Mouse (Mus musculus): ENCODE measurements around the gene Rasl10a. TPM values are rescaled to one million over a fixed set of nuclear protein-coding genes. Genes with fewer than 3 reads are reported as not detected.

Gene Rasl10a
- total and polyA plus RNA-seq, 3 experiments = 5.0 to 8.1 (median 5.4) TPM

GRCm38 (mm10) chr11:5064282-5065055 is 6.5 kb downstream of the Rasl10a start:
- Histone ChIP-seq H3K27ac (peak overlapping the region; percentile 82), H3K36me3 (ENCODE audit: control insufficient read depth, insufficient read depth, low read length) (no peaks in the 10 kb centered on the region), H3K79me2 (replicated peaks; ENCODE audit: control insufficient read depth, insufficient read depth, low read length) (no peaks in the 10 kb centered on the region), H3K9ac (ENCODE audit: low read depth, low read length) (peak overlapping the region; percentile 80), H3K4me1 (ENCODE audit: control insufficient read depth, insufficient read depth, low read length) (peaks cover 11% of the 10 kb centered on the region), H3K4me3 (peak overlapping the region; percentile 83), H3K27me3 (ENCODE audit: control insufficient read depth, insufficient read depth, low read length) (no peaks in the 10 kb centered on the region)
- intact Hi-C loops (cut with DNase I) = loop anchor here (1.0 to 2.0 kb wide), 3 partner anchors 34 to 78 kb away; partner anchors contain the start of genes Ap1b1, Ewsr1 and Rhbdd3
- DNase-seq = peak; percentile 41 to 50
- 15% methylated on average over 38 of the region's 38 CpGs for WGBS
- TF ChIP-seq POLR2A (IDR thresholded peaks at IDR 0.05; ENCODE audit: insufficient read depth, low read depth, low read length) (no peak), EP300 (IDR thresholded peaks at IDR 0.05; ENCODE audit: insufficient read depth, low read depth, low read length) (no peak), CTCF (IDR thresholded peaks at IDR 0.05) (no peak)

GRCm38 (mm10) chr11:5065056-5065821 is 7.3 kb downstream of the Rasl10a start, which contains the start of gene Gas2l1:
TSS of gene Gas2l1 (minus strand) at chr11:5065327.
- intact Hi-C loops (cut with DNase I) = loop anchor here (1.0 to 2.0 kb wide), 3 partner anchors 34 to 78 kb away; partner anchors contain the start of genes Ap1b1, Ewsr1 and Rhbdd3
- peaks cover 7% of the 10 kb centered on the region for H3K4me1 ChIP-seq (ENCODE audit: control insufficient read depth, insufficient read depth, low read length)
- H3K36me3 ChIP-seq (ENCODE audit: control insufficient read depth, insufficient read depth, low read length) = no peaks in the 10 kb centered on the region
- H3K27me3 ChIP-seq (ENCODE audit: control insufficient read depth, insufficient read depth, low read length) = no peaks in the 10 kb centered on the region
- peak; percentile 61; the same call in 1 of the 2 replicates for TF ChIP-seq EP300 (IDR thresholded peaks at IDR 0.05; ENCODE audit: insufficient read depth, low read depth, low read length)
- TF ChIP-seq POLR2A (IDR thresholded peaks at IDR 0.05; ENCODE audit: insufficient read depth, low read depth, low read length) = peak; percentile 45; the same call in 1 of the 2 replicates
- TF ChIP-seq CTCF (IDR thresholded peaks at IDR 0.05) = peak; percentile 82
- peak within 1 kb of the TSS; percentile 80 for H3K9ac ChIP-seq (ENCODE audit: low read depth, low read length)
- H3K4me3 ChIP-seq = peak within 1 kb of the TSS; percentile 83
- H3K27ac ChIP-seq = peak within 1 kb of the TSS; percentile 82
- no peaks in the 10 kb centered on the region for H3K79me2 ChIP-seq (replicated peaks; ENCODE audit: control insufficient read depth, insufficient read depth, low read length)
- under 1% methylated on average over 50 of the region's 50 CpGs for WGBS
- DNase-seq = peak; percentile 93 to 98

- Histone ChIP-seq H3K79me2 (replicated peaks; ENCODE audit: control insufficient read depth, insufficient read depth, low read length) (no peaks in the 10 kb centered on the region), H3K36me3 (ENCODE audit: control insufficient read depth, insufficient read depth, low read length) (no peaks in the 10 kb centered on the region), H3K4me1 (ENCODE audit: control insufficient read depth, insufficient read depth, low read length) (peaks cover 7% of the 10 kb centered on the region), H3K27ac (no peak overlapping the region), H3K9ac (ENCODE audit: low read depth, low read length) (no peak overlapping the region), H3K27me3 (ENCODE audit: control insufficient read depth, insufficient read depth, low read length) (no peaks in the 10 kb centered on the region), H3K4me3 (no peak overlapping the region)
- intact Hi-C loops (cut with DNase I) = no loop called here
- TF ChIP-seq POLR2A (IDR thresholded peaks at IDR 0.05; ENCODE audit: insufficient read depth, low read depth, low read length) (no peak), EP300 (IDR thresholded peaks at IDR 0.05; ENCODE audit: insufficient read depth, low read depth, low read length) (no peak), CTCF (IDR thresholded peaks at IDR 0.05) (no peak)
- no peak for DNase-seq
Observed at GRCm38 (mm10) chr11:5067063-5067462, 9.1 kb downstream of the Rasl10a start.

DNA sequence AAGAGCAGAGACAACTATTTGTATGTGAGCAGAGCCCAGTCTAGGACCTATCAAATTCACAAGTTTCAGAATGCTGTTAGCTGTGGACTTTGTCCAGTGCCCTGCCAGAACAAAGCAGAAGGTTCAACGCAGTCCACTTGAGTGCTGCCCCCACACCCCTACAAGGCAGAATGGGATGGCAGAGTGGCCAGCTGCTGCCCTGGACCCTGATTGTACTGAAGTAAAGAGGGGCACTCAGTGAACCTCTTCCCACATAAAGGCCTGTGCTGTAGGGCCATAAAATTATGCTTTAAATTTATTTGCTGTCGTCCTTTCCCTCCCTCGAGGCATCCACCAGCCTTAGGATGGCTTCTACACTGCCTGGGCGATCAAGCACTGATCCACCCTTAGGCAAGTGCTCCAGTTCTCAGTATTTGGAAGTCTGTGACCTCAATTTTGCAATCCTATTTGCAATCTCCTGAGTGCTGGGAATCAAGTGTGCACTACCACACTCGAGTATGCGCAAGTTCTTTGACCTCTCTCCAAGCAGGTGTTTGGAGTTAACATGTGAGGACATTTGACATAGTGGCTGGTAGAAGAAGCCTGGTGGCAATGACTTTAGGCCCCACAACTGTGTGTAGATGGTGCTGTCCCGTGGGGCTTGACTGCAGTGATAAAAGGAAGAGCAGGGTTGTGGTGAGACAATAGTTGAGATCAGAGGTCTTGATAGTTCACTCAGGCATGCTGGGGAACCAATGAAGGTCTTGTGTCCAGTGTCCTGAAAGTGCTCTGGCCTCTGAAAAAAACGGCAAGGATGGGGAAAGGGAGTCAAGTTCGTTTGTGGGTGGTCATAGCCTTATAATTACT is 10.4 kb downstream of the Rasl10a start:
- no peak for TF ChIP-seq CTCF (IDR thresholded peaks at IDR 0.05)
- no peak for TF ChIP-seq EP300 (IDR thresholded peaks at IDR 0.05; ENCODE audit: insufficient read depth, low read depth, low read length)
- TF ChIP-seq POLR2A (IDR thresholded peaks at IDR 0.05; ENCODE audit: insufficient read depth, low read depth, low read length) = no peak
- WGBS = 71% methylated on average over 9 of the region's 9 CpGs
- intact Hi-C loops (cut with DNase I) = no loop called here
- Histone ChIP-seq H3K4me1 (ENCODE audit: control insufficient read depth, insufficient read depth, low read length) (peaks cover 2% of the 10 kb centered on the region; the same call in 1 of the 2 replicates), H3K9ac (ENCODE audit: low read depth, low read length) (no peak overlapping the region), H3K79me2 (replicated peaks; ENCODE audit: control insufficient read depth, insufficient read depth, low read length) (no peaks in the 10 kb centered on the region), H3K27me3 (ENCODE audit: control insufficient read depth, insufficient read depth, low read length) (no peaks in the 10 kb centered on the region), H3K27ac (no peak overlapping the region), H3K36me3 (ENCODE audit: control insufficient read depth, insufficient read depth, low read length) (peaks cover 2% of the 10 kb centered on the region; the same call in 1 of the 2 replicates), H3K4me3 (no peak overlapping the region)
- no peak for DNase-seq

- peak in 1 of 2 experiments; percentile 13 for DNase-seq
- intact Hi-C loops (cut with DNase I) = no loop called here
- Histone ChIP-seq H3K79me2 (replicated peaks; ENCODE audit: control insufficient read depth, insufficient read depth, low read length) (no peaks in the 10 kb centered on the region), H3K36me3 (ENCODE audit: control insufficient read depth, insufficient read depth, low read length) (peaks cover 3% of the 10 kb centered on the region), H3K9ac (ENCODE audit: low read depth, low read length) (no peak overlapping the region), H3K27me3 (ENCODE audit: control insufficient read depth, insufficient read depth, low read length) (no peaks in the 10 kb centered on the region), H3K4me1 (ENCODE audit: control insufficient read depth, insufficient read depth, low read length) (no peaks in the 10 kb centered on the region), H3K27ac (no peak overlapping the region), H3K4me3 (no peak overlapping the region)
- TF ChIP-seq POLR2A (IDR thresholded peaks at IDR 0.05; ENCODE audit: insufficient read depth, low read depth, low read length) = no peak
- peak; percentile 78 for TF ChIP-seq CTCF (IDR thresholded peaks at IDR 0.05)
- WGBS = 74% methylated on average over 4 of the region's 4 CpGs
Observed at GRCm38 (mm10) chr11:5074882-5075281, 17.0 kb downstream of the Rasl10a start.
